Mouse (Mus musculus) spleen, adult 12 weeks (tissue): Measurements from ENCODE around the gene Cotl1.

Experiments used
- DNase-seq: peaks from one replicate; pipeline ENCODE4 v3.0.0; 2022; ENCODE audit warnings: low spot score

Cotl1 gene

GRCm38 (mm10) chr8:119786871-119787270 lies 53.5 kb downstream of the Cotl1 start:
- no peak for DNase-seq

DNA sequence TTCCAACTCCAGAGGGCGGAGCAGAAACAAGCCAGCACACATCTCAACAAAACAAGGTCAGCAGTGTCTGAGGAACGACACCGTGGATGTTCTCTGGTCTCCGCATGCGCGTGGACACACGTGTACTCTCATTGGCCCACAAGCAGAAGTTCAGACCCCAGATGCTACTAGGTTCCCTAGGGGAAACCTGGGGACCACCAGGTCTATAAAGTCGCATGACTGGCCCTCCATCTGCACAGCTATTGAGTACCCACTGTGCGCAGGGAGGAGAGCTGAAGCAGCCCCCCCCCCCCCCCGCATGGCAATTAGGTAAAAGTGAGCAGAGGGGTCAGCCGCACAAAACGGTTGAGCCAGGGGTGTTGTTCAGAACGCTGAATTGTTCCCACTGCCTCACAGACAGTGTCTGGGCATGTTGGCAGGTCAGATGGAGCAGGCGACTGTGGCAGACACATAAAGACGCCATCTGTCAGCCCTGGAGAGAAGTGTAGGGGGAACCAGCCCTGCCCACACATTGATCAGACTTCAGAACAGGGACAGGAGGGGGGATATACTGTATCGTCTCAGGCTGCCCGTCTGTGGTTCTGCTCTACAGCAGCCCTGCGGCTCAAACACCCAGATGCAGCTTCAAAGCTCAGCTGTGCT lies 54.5 kb downstream of the Cotl1 start:
- DNase-seq, result no peak

GRCm38 (mm10) chr8:119784676-119785075 lies 55.7 kb downstream of the Cotl1 start:
- no peak for DNase-seq

- peak; percentile 56 for DNase-seq
These were observed 56.2 kb downstream of the Cotl1 start for GRCm38 (mm10) chr8:119784141-119784574.

GRCm38 (mm10) chr8:119783579-119783978 lies 56.8 kb downstream of the Cotl1 start:
- no peak for DNase-seq

DNA sequence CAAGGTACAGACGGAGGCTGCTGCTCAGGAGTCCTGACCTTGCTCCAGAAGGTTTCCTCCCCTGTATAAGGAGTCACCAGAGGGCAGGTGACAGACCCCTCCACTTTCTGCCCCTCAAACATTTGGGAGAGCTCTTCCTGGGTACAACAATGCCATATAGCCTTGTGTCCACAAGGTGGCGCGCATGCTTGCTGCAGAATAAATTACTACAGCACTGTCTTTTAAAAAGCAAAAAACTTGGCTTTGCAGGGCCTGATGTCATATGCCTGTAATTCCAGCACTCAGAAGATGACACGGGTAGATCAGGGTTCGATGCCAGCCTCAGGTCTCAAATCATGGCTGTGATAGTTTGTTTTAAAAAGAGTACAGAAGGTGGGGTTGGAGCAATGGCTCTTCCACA lies 57.6 kb downstream of the Cotl1 start:
- peak; percentile 54 for DNase-seq

DNA sequence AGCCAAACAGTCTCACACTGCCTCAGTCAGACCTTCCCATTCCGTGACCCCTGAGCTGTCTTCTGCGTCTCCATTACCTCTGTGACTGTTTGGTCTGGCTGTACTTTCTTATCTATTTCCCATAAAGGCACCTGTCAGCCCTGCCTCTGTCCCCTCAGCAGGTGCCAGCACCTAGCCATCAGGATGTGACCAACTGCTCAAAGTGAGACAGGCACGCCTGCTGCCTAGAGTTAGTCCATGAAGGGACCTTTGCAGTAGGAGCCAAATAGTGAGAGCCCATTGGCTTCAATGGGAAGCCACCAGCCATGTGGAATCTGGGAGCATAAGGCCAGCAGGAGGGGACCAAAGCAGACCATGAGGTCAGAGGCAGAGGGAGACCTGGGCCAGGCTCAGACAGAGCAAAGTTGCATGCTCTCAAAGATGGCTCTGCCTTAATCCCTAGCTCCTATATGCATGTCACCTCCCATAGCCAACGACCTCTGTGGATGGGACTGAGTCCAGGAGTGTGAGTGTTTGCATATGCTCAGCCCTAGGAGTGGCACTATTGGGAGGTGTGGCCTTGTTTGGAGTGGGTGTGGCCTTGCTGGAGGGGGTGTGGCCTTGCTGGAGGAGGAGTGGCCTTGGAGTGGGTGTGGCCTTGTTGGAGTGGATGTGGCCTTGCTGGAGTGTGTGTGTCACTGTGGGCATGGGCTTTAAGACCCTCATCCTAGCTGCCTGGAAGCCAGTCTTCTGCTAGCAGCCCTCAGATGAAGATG lies 59.1 kb downstream of the Cotl1 start:
- no peak for DNase-seq

- DNase-seq, result no peak
These were observed 59.8 kb downstream of the Cotl1 start for GRCm38 (mm10) chr8:119780402-119781049.

DNA sequence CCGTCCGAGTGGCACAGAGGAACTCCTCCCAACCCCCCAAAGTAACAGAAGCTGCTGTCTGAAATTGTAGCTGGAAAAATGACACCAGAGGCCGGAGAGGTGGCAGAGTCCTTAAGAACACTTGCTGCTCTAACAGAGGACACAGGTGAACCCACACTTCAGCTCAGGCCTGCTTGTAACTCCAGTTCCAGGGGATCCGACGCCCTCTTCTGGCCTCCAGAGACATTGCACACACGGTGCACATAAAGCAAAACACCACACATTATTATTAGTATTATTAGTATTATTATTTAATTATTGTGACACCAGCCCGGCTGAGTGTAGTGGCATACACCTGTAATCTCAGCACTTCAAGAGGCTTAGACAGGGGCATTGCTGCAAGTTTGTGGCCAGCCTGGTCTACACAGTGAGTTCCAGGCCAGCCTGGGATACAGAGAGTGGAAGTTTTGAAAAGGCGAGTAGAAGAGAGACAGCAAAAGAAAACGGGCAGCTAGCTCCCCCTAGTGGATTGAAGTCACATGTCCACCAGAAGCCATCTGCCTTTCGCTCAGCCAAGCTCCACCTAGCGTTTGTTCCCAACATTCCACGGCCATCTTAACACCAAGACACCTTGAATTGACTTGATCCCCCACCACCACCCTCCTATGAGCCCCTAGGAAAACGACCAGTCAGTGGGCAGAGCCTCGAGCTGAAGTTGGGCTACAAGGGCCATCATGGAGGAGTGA lies 61.2 kb downstream of the Cotl1 start:
- peak; percentile 65 for DNase-seq

- peak; percentile 98 for DNase-seq
These were observed 62.1 kb downstream of the Cotl1 start, which contains the start of gene Tldc1 for GRCm38 (mm10) chr8:119778263-119778662. Gene Tldc1 (minus strand): TSS chr8:119778416.

- DNase-seq, result no peak
These were observed 62.6 kb downstream of the Cotl1 start for GRCm38 (mm10) chr8:119777765-119778164.

- no peak for DNase-seq
These were observed 63.6 kb downstream of the Cotl1 start for GRCm38 (mm10) chr8:119776668-119777245.

- DNase-seq, result no peak
These were observed 74.4 kb downstream of the Cotl1 start for GRCm38 (mm10) chr8:119765761-119766444.

GRCm38 (mm10) chr8:119765311-119765710 lies 75.0 kb downstream of the Cotl1 start:
- no peak for DNase-seq

DNA sequence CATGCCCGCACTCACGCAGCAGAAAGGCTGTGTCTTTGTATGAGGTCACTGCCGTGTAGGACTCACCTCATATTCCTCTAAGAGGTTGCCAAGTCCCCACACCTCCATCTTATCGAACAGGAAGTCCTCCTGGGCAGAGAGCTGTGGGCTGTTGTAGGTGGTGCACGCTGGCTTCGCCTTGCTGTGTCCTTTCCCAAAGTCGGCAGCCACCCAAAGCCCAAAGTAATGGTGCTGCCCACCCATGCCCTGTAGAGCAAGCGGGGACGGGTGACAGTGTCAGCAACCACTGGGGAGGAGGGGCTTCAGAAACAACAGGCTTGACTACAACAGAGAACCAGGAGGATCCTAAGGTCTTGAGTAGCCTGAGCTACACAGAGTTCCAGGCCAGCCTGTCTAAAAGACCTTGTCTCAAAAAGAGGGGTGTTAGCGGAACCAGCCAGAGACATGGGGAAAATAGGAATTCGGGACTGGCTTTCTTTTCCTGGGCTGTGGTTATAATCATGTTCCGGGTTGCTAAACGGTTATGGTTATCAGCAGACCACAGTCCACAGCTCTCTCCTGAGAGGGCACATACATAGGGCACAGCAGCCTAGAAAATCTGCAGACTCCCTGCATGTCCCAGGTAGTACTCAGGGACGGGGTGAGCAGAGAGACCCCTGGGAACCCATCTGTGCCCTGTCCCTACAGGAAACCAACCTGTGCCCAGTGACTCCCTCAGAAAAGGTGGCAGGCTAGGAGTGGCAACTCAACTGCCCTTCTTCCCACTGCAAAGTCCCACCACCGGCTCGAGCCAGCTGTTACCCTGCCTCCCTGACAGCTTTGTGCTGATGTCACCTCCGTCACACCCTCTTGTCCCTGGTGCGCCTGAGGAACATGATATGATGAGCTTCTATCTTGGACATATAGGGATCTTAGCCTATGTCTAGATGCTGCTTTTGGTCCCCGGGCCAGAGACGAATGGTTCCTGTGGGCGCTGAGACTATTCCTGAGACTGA lies 77.8 kb downstream of the Cotl1 start:
- DNase-seq, result no peak

GRCm38 (mm10) chr8:119761692-119762091 lies 78.7 kb downstream of the Cotl1 start:
- DNase-seq, result no peak
